Mouse (Mus musculus): ENCODE measurements around the gene Slain2.

Slain2 gene

DNA sequence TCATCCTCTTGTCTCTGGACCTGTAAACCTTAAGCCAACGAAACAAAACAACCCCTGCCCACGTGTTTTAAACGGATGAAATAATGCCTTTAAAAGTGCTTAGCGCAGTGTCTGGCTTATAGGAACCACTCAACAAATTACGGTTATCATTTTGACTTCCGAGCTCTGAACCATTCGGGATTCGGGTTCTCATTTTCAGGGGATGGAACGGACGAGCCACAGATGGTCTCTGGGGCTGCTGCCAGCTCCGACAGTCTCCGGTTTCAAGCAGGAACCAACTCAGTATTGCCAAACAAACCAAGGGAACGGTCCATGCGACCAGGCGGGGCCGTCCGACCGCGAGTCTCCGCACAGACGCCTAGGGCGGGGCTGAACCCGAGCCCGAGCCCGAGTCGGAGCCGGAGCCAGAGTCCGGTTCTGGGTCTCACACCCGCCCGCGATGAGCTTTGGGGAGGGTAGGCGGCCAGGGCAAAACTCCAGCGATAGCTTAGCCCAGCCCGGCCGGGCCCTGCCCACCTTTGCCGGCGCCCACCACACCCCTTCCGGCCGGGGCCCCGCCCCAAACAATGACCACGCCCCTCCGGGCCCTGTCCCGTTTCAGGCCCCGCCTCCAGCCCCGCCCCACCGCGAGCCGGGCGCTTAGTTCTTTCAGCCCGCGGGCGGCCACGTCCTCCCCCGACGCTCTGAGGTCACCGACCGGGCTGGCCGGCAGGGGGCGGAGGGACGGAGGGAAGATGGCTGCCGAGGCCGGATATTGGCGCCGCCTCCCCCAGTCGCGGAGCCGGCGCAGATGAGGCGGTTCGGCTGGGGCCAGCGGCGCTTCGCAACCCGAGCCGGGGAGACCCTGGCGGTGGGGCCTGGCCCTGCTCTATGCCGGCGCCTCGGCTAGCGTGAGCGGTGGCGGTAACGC, at the start of gene Slain2:
Gene Slain2, plus strand, starts transcription at position 657 of the 910 bp plus-strand sequence.
- DNase-seq (ENCODE audit: low read depth, low spot score), result peak; percentile 97

DNA sequence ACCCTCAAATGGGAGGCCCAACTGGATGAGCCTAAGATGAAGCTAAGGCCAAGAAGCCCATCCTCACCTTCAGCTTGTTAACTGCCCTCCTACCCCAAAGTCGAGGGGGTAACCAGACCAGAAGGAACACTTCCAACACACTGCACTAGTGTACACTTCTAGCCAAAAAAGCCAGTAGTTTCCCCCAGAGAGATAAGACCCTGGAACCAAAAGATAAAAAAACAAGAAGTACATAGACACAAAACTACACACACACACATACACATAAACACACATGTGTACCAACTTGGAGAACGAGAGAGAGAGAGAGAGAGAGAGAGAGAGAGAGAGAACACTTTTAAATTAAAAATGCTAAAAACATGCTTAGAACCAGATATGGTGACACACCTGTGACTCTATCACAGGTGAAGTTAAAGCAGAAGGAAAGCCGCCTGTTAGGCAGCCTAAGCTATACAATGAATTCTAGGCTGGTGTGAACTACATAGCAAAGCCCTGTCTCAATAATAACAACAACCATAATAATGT, 49.4 kb upstream of the Slain2 start:
- DNase-seq (ENCODE audit: low read depth, low spot score), result no peak

DNA sequence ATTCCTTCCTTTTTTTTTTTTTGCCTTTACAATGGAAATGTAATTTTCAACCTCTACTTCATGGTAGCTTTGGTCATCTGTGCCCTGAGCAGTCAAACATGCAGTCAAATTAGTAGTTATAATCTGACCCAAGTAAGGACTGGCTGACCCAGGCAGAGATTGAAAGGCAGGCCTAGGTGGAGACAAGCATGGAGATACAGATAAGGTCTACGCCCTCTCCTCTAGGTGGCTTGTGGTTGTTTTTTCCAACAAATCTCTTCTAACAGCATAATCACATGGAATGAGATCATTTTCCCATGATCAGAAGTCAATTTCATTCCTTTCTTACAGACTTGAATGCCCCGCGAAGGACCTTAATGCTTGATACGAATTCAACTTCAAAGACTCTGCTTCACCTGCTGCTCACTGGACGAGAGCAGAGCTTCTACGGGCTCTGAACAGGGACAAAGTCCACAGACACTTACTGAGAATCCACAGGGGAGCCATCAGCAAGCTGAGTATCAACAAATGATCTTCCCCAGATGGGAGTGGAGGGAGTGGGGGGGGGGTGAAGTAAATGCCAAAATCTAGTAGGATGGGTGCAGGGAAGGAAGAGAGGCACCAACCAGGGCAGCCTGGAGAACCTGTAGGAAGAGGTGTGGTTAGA, 47.7 kb upstream of the Slain2 start:
- DNase-seq (ENCODE audit: low read depth, low spot score), result no peak

DNA sequence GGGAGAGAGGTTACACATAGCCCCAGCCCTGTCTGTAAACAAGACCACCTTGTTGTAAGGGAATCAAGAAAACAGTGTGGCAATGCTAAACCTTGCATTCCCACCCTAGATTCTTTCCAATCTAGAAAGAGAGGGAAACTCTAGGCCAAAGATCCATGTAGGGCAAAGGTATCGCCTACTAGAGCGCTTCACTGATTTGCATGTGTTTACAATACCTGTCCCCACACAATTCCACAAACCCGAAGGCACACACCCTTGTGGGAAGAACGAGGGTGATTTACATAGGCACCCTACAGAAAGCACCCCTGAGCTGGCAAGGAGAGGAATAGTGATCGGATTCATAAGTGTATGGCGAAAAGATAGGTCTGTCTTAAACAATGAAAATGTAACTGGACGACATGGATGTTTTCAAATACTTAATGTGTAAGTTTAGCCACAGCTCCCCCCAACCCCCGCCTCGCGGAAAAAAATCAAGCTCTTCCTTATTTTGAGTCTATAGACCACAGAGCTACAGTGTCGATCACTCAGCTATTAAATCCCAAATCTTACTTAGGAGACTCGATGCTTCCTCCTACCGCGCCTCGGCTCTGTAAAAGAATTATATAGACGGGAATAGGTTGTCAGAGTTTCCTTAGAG, 47.0 kb upstream of the Slain2 start:
- DNase-seq (ENCODE audit: low read depth, low spot score), result no peak

DNA sequence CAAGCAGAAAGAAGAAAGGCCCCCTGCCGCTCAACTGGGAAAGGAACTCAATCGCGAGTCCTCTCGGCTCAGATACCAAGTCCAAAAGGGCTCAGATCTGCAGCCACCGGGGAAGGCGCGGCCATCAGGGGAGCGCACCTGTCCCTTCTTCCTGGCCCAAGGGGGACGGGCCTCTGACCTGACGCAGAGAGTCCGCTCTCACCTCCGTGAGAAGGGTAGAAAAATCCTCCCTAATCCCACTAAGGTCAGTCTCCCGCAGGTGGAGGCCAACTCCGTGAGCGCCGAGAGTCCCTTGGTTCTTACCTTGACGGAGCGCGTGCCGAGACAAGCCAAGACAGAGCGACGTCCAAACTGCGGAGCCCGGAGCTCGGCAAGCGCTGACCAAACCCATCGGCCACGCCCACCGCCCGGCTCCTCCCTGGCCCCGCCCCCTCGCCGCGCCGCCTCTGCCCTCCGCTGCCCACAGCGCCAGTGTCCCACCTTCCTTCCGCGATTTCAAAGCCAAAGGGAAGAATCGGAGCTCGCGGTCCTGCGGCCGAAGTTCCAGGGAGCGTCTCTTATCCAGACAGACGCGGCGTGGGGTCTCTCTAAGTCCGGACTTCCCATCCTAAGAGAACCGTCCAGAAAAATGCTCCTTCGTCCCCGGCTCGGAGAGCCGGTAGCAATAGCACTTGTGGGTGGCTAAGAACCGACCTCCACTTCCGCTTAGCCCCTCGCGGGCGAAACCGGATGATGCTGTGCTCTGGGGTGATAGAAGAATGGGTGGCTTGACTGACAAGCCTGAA, 45.8 kb upstream of the Slain2 start, which contains the start of gene Tec:
Gene Tec, minus strand, starts transcription at position 393 of the 785 bp plus-strand sequence.
- peak; percentile 82 for DNase-seq (ENCODE audit: low read depth, low spot score)

DNA sequence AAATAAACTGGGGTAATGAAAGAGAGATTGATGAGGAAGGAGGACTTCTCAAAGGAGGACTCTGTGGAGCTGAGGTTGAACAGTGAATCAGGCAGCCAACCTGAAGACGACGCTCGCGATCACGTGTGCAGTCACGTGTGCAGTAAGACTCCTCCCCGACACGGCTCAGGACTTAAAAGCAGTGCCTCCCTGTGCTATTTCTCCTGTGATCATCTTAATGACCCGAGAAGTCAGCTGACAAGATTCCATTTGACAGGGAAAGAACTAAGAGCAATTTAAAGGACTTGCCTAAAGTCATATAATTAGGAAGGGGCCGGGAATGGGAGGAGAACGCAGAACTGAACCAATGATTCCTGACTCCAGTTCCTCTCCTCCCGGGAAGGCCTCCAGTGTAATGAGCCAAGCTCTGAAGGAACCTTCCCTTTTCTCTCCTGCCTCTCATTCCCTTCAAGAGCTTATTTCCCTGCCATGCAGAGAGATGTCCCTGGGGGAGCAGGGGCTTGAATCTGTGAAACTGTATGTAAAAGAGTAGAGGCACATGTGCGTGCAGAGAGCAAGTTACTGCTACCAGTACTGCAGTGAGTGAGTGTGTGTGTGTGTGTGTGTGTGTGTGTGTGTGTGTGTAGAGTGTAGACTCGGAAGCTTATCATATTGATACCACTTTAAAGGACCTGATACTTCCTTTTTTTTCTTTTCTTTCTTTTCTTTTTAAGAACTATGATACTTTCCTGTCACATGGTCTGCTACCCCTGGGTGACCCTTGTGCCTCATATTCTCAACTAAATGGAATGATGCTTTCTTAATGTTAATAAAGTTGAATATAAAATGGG, 44.1 kb upstream of the Slain2 start:
- peak; percentile 43 for DNase-seq (ENCODE audit: low read depth, low spot score)

DNA sequence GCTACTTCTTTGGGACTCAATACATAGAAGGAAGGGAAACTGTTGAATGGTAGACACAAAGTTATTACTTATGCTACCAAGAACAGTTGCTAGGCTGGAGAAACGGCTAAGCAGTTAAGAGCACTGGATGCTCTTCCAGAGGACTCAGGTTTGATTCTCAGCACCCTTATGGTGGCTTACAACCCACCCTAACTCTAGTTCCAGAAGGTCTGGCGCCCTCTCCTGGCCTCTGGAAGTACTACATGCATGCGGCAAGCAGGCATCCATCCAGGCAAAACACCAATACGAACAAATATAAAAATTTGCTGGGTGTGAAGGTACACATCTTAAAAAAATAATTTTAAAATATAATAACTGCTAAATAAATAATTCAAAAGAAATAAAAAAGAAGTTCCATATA, 43.0 kb upstream of the Slain2 start:
- DNase-seq (ENCODE audit: low read depth, low spot score), result no peak

DNA sequence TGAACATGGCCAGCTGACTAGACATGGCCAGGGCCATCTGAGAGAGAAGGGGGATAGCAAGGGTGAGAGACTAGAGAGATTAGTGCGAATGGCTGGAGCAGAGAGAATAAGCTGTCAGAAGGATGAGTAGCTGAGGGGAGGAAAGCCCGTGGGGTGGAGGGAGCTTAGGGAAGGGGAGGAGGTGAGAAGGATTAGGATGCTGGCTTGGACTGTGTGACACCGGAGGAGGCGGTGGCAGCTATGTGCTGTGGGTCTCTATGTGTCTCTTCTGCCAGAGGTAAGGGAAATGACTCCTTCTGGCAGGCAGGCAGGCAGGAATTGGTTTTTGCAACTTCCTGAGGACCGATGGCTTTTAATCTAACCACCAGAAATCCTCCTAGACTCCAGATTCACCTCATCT, 34.4 kb upstream of the Slain2 start:
- DNase-seq (ENCODE audit: low read depth, low spot score), result no peak

DNA sequence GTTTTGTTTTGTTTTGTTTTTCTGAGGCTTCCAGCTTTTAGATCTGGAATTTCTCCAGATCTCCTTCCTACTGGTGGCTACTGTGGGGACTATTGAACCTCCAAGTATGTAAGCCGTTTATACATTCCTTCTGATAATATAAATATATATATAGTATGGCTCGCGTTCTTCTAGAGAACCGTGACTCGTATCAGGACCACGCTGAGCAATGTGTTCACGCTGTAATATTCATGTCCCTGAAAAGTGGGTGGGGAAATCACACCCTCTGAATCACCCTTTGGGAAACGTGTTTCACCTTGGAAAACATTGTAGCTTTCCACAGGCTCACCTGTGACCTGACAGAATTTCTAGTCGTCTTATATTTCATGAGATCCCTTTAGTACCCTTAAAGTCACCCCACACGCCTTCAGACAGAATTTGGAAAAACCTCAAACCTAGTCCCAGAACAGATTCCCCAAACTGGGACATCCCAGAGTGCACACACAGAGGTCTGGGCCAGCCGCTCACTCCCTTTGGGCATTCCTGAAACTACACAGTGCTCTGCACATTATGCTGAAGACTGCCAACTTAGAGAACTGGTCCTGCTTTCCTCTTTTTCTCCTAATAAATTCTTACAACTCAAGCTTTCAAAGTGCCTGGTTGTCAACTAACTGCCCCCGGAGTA, 32.2 kb upstream of the Slain2 start:
- no peak for DNase-seq (ENCODE audit: low read depth, low spot score)

DNA sequence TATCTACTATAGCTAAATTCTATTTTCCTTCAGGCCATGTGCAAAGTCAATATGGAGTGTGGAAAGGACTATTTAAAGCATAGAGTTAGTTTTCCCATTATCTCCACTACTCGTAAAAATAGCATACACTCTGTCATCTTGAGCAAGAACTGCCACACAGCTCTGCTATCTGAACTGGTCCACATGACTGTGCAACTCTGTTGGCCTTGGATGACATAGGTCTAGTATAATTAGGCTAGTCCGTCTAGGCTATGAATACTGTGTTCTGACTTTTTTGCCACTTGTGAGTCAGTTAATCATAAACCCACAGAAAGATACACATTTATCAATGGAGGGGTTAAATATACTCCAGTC, 31.7 kb upstream of the Slain2 start:
- DNase-seq (ENCODE audit: low read depth, low spot score), result no peak

DNA sequence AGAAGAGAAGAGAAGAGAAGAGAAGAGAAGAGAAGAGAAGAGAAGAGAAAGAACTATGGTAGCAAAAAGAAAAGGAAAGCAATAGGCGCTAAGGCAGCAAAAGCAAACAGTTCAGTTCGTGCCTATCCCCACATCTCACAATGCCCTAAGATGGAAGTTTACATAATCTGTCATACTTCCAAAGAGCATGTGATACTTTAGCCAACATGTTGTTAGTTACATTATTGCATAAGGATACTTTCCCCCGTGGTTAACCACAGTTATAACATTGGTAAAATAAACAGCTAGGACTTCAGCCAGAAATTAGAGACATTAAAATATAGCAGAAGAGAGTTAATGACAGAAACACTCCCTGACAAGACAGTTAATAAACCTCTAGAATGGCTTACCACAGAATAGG, 30.4 kb upstream of the Slain2 start:
- DNase-seq (ENCODE audit: low read depth, low spot score), result no peak

DNA sequence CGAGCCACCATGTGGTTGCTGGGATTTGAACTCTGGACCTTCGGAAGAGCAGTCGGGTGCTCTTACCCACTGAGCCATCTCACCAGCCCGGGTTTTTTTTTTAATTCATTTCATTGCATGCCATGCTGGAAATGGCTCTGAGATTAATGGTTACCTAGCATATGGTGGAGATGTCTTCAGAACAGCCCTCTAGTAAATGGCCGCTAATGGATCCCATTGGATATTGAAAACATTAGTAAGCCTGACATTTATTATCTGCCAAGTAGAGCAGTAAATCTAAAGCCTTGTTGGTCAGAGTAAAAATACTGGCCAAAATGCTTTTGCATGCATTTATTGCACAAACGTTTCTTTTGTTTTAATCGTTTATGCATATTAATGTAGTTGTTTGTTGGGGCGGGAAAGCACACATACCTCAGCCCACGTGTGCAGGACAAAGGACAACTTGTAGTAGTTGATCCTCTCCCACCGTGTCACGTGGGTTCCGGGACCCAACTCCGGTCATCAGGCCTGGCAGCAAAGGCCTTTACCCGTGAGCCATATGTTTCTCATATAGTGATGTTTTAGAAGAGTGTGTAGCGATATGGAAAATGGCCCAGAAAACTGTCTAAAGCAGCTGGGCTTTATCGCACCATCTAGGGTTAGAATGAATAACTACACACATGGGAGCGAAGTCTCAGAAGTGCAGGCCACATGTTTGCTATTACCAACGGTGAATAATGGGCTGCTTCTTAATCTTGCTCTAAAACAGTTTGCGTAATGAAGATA, 27.5 kb upstream of the Slain2 start:
- no peak for DNase-seq (ENCODE audit: low read depth, low spot score)

DNA sequence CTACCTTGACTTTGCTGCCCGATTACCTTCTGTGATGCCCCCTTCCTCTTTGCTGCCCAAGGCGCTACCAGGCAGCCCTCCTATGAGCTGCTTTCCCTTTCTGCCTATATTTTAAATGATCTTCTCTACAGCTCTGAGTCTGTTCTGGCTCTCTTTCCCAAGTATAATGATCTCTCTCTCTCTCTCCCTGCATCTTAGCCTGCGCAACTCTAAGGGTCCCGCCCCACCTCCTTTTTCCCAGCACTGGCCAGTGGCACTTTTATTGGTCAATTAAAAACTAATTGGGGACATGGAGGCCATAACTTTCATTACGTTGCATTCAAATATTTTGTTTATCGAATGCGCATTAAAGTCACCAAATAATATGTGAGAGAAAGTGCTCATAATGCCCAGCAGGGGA, 25.8 kb upstream of the Slain2 start:
- no peak for DNase-seq (ENCODE audit: low read depth, low spot score)

DNA sequence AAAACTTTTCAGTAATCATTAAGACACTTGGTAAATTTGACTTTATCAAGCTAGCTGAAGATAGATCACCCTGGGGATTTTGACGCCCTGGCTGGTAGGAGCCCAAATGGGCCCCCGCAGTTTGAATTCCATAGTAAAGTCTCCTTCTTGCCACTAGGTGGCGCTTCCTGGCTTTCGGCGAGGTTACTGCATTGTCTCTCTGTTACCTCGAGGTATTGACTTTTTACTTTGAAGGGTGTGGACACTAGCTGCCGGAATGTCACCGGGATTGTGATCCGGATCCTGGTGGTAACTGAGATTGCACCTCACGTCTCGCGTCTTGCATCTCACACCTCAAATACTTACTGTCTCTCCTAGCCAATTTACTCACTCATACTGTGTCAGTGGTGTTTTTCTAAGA, 22.6 kb upstream of the Slain2 start:
- peak; percentile 63 for DNase-seq (ENCODE audit: low read depth, low spot score)

DNA sequence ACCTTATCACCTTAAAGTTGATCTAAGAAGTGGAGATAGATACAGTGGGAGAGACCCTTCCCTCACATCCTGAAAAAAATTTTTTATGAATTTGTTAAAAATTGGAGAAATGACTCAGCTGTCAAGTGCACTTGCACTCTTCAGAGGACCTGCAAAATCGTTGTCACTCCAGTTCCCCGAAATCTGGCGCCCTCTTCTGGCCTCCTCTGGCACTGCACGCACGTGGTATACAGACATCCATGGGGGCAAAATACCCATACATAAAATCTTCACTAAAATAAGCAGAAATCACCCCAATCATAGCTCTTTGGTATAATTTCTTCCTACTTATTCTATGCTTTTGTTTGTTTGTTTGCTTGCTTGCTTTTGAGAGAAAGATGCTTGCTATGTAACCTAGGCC, 20.1 kb upstream of the Slain2 start:
- DNase-seq (ENCODE audit: low read depth, low spot score), result no peak

DNA sequence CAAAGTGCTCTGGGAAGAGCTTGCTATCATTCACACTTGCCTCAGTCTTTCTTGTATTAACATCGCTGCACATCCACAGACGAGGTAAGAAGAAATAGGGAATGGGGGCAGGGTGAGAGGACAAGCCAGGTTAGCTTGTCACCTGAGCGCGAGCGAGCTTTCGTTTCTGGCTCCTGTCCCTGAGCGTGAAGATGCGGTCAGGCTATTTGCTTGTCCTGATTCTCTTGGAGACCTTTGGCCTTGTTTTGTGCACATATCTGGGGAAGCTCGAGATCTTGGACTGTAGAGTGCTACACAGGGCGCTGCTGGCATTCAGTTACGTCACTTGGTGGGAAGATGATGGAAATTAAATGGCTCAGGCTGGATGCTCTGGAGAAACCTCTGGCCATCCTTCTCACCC, 18.8 kb upstream of the Slain2 start:
- DNase-seq (ENCODE audit: low read depth, low spot score), result no peak

DNA sequence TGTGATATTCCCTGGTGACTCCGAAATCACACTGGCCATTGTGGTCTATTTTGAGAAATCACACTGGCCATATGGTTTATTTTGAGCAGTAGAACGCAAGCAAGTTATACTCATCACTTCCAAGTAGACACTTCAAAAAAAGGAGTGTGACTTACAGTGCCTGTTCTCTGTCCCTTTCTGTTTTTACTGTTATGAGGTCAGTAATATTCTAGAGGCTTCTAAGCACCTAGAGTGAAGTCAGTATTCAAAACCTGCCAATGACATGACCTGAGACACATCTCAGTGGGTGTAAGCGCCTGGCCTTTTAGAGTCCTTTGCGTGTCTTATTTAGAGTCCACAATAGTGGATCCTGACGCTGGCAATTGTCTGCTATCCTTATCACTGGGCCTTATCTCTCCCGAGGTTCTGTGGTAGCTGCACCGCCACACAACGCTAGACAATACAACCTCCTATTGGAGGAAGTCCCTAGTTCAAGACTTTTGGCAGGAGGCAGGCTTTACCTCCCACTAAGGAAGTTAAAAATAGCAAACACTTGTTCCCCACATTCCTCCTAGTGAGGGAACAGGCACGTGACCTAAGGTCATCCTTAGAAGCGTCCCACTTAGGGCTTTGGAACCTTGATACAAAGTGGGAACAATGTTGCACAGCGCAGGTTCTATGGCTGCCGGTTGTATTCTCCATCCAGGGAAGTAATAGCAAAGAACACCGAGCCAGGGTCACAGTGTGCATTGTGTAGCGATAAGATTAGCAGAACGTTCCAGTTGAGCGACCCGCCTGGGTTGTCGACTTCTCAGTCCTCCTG, 17.4 kb upstream of the Slain2 start:
- DNase-seq (ENCODE audit: low read depth, low spot score), result no peak

DNA sequence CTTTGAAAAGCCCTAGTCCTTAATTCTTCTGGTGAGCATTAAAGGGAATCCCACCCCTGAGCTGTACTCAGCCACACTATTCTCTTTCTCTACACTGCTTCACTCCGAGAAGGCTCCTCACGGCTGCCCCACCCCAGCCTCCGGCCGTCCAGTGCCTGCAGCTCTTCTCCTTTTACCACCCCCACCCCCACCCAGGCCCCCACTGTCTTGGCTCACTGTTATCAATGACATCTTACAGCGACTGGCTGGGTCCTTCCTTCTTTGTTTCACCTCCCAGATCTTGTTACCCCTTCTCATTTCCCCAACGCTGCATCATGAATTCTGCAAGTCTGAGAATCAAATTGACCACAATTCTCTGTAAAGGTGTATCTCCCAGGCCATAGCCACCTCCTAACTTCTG, 16.1 kb upstream of the Slain2 start:
- DNase-seq (ENCODE audit: low read depth, low spot score), result no peak

DNA sequence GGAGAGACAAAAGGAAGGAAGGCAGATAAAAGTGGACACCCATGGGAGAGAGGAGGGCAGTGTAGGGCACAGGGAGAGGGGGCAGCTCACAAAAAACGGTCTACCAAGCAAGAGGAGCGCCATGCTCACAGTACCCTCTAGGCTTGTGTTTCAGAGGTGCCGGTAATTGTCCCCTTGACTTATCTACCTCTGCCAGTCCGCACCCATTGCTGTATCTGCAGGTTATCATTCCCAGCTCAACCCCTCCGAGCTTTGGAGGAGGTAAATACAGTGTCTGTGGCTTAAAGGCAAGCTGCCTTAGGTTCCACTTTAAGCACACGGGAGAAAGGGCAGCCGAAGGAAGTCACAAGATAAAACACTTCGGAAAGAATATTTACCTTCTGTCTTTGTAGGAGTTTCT, 14.8 kb upstream of the Slain2 start:
- no peak for DNase-seq (ENCODE audit: low read depth, low spot score)

Data from CD4-positive helper T cell, adult 2 months (primary cell).